Mouse (Mus musculus) retina, embryonic 14.5 days (tissue): Measurements from ENCODE around the gene Atrnl1.
A peak's percentile ranks its signal among the peaks of the same experiment; 100 is the strongest.
"Not testable (repeated sequence)": the region's sequence is repeated elsewhere in the genome, so short reads cannot be mapped to it uniquely, and the experiment has no call there.

ENCODE experiments used
- DNase-seq: peaks from one replicate; pipeline ENCODE4 v3.0.0-alpha.2; 2015; ENCODE audit warnings: low spot score

The Atrnl1 gene

DNA sequence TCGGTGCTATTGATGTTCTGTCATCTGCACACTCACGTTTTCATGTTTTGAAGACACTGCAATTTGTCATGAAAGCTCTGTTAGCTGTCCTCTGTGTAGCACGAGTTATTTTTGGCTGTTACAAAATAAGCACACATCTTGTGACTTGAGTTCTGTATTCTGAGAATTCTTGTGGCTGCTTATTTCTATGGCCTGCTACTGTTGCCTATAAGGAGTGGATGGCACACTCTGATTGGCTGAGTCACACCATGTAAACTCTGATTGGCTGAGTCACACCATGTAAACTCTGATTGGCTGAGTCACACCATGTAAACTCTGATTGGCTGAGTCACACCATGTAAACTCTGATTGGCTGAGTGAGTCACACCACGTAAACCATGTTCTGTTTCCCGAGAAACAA, 85.9 kb downstream of the Atrnl1 start:
- DNase-seq: not testable (repeated sequence)

DNA sequence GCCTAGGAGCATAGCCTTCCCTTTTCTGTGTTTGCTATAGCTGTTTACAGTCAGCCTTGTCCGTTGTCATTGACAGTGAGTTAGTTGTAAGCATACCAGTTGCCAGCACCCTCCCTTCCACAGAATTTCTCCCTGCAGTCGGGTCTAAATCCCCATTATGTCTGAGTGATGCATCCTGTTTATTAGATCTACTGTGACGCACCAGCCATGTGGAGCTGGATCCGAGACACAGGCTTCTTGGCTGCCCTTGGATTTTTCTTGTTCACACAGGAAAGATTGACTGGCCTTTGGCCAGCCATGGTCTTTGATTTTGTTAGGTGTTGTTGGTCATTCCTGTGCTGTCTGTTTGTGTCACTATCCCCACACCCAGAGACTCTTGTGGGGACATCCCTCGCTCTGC, 102.3 kb downstream of the Atrnl1 start:
- no peak for DNase-seq

DNA sequence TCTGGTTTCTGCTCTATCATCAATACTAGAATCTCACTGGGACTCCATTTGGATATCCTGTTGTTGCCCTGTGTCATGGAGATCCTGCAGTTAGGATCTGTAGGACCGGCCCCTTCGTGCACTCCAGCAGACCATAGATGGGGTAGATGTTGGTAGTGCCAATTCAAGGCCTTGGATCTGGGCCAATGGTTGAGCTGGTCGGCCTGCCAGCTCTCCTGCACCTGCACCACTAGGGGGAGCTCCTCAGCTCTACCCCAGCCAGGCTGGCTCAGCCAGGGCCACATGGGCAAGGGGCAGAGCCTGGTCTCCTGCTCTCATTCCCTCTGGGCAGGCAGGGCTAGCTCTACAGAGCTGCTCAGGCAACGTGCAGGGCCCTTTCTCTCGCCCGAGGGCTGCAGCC, 114.1 kb downstream of the Atrnl1 start:
- DNase-seq: peak; percentile 22

DNA sequence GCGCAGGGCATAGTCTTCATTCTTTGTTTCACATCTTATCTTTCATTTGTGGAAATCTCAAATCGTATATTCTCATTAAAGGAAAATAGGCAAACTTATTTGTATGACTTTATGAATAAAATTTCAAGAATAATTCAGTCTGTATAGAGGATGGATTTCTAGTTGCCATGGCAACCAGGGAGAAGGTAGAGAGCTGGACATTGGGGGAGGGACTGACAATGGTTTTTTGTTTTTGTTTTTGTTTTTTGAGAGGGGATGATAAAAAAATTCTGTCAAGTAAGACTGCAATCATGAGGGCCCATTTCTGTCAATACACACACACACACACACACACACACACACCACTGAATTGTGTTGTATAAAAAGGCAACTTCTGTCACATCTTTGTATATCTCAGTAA, 114.5 kb downstream of the Atrnl1 start:
- DNase-seq: no peak

DNA sequence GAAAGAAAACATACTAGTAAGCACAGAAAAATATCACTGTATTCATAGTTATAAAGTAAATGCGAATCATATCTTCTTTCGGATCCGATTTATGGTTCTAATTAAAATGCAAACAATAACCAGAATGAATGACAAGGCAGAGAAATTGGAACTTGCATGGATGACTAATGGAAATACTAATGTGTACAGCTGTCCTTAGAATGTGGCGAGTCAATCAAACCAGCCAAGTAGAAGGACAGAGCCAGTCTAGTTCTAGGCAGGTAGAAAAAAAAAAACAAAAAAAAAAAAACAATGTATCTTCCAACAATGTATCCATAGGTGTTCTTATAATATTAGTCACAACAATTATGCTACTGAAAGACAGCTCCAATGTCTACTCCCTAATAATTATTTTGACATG, 116.2 kb downstream of the Atrnl1 start:
- DNase-seq: no peak

DNA sequence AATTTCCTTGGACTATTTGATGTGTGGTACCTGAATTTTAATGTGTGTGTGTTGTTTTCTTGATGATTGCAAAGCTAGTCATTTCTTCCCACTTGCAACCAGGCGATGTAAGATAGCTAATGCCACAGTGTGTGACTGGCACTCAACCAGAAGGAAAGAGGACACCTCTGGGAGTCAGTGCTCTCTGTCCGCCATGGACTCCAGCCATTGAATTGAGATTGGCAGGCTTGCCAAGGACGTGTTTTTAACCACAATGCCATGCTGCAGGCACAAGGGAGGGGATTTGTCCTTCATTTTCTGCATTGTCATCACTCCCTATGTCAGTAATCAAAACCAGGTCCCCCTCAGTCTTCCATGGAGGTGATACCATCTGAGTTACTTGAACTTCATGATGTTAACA, 126.6 kb downstream of the Atrnl1 start:
- no peak for DNase-seq

DNA sequence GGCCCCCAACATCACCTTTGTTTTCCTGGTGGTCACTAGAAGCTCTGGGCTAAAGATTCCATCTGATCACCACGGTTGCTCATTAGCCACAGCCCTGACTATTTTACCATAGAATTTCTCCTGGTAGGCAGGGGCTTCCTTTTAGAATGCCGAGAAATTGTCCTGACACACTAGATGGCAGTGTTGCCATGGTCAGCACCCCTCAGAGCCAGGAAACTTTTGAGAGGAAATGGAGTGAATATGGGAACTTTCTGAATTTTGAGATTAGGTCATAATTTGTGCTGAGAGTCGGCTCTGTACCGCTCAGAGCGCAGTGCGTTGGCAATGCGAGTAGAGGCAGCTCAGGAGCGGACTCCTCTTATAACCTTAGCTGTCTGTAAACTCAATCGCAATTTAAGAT, 134.7 kb downstream of the Atrnl1 start:
- peak; percentile 69 for DNase-seq

DNA sequence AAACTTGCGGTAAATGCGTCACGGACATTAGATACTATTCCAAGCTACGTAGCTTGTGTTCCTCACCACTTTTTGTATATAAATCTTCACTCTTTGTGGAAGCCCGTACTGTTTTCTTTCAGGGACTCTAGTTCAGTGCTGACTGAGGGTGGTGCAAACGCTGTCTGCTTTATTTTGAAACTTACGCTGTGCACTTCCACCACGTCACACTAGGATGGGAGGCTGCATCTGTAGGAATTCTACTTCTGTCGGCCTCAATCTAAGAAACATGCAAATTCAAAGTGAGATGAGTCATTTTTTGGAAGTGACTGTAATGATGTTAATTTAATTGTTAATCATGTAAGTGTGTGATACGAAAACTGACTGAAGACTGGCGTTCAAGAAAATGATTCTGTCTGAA, 135.7 kb downstream of the Atrnl1 start:
- DNase-seq: no peak

DNA sequence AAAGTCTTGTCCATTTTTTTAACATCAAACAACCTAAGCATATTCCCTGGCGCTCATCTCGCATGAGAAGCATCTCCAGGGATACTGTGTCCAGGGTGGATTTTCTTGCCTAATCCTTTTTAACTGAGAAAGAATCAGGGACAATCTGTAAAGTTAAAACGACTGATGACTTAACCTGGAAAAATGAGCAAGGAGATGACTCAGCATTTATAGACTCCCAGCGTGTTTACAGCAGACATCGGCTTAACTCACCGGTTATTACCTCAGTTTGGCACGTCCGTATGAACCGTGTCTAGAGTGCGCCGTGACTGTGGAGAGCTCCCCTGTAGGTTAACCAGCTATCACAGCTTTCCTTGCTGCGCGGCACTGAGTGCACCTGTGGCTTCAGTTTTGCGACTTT, 141.4 kb downstream of the Atrnl1 start:
- DNase-seq: no peak

DNA sequence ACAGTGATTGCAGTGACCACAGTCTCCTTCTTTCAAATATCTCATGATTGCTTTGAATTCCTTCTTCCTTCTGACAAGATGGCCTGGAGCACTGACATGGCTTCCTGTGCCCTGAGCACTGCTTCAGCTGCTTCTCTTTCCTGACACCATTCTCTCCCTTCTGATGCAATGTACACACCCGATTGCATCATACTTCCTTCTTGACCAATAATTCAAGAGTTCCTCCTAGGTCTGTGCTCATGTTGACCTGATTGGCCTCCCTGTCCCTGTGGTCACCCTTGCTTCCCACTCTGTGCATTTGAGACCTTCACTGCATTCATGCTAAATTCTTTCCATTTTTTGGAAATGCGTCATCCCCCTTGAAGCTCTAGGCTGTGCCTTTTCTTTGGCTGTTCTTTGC, 151.7 kb downstream of the Atrnl1 start:
- DNase-seq: no peak

DNA sequence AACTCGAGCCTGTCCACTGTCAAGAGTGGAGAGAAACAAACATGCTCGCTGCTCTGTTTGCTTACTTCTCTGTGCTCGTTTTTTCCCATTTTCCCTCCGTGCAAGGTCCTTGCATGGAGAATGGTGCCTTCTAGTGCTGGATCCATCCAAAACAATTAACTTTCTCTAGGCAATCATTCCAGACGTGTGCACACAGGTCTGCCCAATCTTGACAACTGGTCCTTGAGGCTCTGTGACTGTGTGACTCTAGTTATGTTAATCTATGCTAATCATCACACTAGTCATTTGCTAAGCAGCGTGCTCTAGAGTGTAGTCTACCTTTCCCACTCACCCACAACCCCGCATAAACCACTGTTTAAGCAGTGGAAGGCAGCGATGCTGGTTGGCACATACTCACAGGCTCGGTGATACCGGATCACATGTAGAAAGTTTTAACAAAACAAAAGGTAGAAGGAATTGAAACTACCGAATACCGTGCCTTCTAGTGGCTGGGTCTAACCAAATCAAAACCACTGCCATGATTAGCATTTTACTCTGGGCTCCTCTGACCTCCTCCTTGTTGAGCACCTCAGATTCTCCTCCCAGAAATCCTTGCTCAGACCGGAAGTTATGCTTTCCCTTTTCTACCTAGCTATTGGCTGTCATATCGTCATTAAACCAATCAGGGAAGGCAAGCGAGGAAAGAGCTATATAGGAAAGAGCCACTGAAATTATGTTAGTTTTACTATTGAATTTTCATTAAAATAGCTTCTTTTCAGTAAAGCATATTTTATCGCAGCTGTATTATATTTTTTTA, 153.9 kb downstream of the Atrnl1 start:
- DNase-seq: no peak

DNA sequence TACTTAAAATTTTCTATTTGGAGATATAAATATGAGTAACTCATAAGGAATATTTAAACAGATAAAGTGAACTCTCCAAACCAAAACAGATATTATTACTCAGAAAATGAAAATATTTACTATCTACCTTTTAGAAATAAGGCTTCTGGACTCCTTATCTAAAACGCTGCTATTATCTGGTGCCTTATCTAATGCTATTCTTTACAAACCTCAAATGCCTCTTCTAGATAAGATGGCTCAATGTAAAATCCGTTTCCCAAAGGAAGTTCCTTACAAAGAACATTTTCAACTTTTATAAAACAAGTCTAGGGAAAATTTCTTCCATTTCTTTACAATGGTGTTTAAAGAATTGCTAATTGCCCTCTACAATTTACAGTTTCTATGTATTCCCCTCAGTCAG, 156.2 kb downstream of the Atrnl1 start:
- DNase-seq: no peak

DNA sequence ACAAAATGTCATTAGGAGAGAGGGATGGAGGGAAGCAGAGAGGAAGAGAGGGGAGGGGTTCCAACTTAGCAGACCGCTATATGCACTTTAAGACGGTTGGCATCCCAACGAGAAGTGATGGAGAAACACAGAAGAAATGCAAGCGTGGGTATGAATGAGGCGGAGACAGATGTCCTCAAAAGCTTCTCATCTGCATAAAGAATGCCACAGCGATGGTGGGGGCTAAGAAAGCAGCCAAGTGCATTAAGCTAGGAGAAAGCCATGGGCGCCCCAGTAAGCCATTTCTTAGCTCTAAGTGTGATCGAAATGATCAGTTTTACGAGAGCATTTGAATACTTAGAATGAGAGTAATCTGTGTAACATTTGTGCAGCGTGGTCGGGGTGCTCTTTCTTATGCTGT, 157.8 kb downstream of the Atrnl1 start:
- DNase-seq: no peak

DNA sequence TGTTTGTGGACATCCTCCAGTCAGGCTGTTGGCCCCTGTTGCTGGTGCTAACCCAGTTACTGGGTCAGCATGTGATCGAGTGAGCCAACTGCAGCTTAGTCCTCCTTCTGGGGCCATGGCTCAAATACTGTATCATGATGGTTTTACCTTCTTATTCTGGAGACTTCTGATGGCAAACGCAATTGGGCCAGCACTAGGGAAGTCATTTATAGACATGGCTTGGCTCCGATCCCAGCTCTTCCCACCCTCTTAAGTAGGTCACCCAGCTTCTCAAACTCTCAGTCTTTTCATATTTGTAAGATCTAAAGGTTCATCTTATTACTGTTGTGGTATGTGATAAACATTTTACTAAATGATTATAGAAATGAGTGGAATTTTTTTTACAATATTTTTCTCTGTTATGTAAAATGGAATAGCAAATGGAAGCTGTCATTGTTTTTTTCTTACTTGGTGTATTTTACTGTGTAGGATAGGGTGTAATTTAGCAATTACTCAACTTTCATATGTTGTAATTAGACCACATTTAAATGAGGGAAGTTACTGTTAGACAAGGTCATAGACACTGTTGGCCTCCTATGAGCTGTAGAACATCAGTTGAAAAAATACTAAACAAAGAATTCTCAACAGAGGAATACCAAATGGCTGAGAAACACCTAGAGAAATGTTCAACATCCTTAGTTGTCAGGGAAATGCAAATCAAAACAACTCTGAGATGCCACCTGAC, 171.7 kb downstream of the Atrnl1 start:
- no peak for DNase-seq

DNA sequence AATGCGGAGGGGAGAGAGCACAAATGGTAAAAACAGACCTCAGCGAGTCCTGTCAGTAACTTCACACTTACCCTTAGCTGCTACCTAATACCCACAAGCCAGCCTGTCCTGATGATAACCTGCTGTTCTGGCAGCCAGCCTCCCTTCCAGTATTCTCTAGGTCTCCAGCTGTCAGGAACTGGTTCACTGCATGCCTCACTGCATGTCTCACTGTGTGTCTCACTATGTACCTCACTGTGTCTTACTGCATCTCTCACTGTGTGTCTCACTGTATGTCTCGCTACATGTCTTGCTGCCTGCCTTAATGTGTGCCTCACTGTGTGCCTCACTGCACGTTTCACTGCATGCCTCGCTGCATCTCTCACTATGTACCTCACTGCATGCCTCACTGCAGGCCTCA, 175.9 kb downstream of the Atrnl1 start:
- DNase-seq: no peak

DNA sequence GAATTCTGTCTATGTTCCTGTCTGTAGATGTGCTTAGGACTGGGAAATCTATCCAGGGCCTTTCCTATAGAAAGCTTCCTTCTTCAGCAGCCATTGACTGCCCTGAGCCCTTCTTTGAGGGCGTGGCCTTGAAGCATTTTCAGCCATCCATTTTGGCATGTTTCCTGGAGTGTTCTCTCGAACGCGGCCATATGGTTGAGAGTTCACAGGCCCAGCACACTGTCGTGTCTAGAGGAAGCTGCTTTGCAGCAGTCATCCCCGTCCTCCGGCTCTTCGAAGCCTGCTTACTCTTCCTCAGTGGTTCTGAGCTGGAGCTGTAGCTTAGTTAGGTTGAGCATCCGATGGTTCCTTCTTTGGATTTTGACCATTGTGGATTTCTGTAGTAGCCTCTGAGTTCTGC, 191.4 kb downstream of the Atrnl1 start:
- no peak for DNase-seq

DNA sequence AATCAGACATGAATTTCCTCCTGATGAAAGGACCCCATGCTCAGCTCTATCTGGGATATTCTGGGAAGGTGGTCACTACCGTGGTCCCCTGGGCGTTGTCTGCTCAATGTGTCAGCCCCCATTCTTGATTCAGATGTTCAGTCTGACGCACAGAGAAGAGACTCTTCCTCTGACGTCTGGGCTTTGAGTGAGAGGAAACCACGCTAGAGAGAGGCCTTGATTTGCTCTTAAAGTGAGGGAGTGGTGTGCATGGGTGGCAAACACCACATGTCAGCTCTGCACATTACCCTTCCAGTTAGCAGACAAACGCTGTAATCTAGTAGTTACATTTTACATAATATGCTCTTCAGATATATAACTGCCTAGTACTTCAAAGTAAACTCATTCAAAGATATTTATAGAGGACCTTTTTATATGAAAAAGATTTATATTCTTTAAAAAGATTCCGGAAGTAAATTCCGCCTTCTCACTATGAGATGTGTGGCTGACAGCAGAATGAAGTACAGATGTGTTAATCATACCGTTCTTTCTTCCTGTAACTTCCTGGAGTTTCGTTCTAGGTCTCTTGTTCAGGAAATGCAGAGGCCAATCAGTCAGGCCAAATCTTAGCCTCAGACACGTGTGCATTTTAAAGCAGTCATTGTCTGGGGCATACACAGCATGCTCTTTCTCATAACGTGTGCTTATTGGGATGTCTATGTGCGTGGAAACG, 192.1 kb downstream of the Atrnl1 start:
- DNase-seq: no peak

DNA sequence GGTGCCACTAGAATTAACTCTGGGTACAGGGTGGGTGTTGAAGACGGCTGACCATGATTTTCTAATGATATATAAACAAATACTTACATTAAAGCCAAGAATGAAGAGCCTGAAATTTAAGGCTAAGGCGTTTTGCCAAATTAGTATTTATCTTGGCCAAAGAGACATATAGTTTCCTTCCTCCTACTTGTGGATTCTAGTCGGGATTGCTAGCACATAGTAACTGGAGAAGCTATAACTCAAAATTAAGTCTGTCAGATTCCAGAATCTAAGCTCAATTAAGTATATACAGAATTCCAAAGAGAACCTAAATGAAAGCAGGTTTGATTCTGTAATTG, 192.6 kb downstream of the Atrnl1 start:
- DNase-seq: no peak

DNA sequence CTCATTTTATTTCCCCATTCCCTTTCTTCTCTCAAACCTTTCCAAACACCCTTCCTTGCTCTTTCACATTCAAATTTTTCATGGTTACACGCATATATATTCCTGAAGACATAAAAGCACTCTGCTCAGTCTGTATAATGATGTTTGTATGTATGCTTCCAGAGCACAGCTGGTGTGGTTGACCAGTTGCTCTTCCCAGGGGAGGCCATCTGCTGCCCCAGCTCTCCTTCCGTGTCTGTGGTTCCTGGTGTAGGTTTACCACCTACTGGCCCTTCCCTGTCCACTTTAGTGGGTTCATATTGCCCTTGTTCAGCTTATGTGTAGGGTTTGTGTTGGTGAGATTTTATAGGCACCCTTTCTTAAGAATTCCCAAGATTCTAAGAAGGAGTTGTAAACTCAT, 197.5 kb downstream of the Atrnl1 start:
- DNase-seq: no peak

DNA sequence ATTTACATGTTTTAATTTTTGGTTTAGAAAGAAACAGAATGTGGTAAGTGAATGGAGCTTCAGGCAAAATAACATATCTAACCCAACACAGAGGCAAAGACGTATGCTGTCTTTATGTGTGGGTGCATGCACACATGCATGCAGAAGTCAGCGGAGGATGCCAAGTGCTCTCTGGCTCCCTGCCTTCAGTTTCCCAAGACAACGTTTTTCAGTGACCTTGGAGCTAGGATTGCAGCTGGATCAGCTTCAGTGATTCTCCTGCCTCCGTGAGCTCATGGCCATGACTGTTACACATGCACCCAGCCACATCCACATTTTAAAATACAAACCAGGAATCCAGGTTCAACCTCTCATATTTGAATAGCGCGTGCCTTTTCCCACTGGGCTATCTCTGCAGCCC, 203.5 kb downstream of the Atrnl1 start:
- no peak for DNase-seq

DNA sequence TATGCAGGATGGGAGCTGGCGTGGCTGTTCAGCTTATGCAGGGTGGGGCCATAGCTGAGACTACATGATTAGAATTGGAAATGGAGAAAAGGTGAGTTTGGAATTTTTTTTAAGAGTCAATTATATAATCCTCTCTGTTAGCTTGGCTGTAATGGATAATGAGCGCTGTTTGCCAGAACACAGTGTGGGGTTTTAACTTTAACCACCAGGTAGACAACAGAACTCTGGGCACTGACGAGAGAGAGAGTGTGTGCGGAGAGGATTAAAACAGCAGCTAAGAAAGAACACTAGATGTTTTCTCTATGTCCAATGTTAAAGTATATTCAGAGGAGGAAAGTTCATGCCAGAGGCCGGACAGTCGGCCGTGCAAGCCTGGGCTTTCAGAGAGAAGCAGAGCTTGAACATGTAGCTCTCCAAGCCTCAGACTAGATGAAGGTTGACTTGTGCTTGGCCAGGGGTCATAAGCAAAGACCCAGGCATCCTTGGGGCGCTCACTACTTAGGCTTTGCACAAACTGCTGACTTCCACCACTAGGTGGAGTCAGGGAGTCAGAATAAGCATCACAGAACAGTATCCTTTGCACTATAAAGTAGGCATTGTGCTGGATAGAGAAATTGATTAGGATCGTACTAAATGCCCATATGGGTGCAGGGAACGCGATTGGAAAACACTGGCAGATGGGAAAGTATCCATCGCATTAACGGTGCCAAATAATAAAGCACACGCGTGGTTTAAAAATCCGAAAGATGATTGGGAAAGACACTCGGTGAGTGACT, 205.6 kb downstream of the Atrnl1 start:
- peak; percentile 77 for DNase-seq

DNA sequence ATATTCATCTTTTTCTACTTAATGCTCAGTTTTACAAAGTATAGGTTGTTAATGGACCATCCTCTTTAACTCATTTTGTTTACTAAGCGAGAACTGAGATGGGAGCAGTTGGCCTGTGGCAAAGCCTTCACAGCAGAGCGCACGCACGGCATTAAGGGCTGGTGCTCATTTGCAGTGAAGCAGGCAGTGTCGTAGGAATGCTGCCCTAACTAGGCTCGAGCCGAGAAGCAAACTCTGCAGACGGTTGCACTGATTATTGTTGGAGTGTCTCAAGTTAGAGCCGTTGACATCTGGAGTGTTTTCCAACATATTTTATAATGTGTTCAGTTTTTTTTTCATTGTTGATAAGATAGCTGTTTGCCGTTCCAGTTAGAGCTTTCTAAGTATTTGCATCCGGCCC, 206.9 kb downstream of the Atrnl1 start:
- DNase-seq: no peak

DNA sequence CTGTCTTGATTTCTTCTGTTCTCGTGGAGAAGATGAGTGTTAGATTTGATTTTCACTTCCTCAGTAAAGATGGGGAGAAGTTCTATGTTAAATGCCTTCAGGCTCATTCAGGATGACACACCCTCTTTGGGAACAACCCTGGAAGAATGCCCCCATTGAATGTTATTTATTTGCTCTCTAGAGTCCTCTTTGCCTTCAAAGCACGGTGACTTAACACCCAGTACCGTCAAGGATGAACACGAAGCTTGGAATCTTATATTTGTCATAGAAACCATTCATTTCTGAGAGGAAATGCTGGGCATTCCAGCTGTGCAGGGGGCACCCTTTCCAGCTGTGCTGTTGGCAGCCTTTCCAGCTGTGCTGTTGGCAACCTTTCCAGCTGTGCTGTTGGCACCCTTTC, 212.6 kb downstream of the Atrnl1 start:
- no peak for DNase-seq
